Mouse (Mus musculus) mesoderm, embryonic 11.5 days (tissue): ENCODE measurements around the gene Zfpm1.

ENCODE experiments used
- DNase-seq: peaks from one replicate; pipeline ENCODE4 v3.0.0-alpha.2; 2012; ENCODE audit warnings: low read depth, low spot score

Gene Zfpm1

DNA sequence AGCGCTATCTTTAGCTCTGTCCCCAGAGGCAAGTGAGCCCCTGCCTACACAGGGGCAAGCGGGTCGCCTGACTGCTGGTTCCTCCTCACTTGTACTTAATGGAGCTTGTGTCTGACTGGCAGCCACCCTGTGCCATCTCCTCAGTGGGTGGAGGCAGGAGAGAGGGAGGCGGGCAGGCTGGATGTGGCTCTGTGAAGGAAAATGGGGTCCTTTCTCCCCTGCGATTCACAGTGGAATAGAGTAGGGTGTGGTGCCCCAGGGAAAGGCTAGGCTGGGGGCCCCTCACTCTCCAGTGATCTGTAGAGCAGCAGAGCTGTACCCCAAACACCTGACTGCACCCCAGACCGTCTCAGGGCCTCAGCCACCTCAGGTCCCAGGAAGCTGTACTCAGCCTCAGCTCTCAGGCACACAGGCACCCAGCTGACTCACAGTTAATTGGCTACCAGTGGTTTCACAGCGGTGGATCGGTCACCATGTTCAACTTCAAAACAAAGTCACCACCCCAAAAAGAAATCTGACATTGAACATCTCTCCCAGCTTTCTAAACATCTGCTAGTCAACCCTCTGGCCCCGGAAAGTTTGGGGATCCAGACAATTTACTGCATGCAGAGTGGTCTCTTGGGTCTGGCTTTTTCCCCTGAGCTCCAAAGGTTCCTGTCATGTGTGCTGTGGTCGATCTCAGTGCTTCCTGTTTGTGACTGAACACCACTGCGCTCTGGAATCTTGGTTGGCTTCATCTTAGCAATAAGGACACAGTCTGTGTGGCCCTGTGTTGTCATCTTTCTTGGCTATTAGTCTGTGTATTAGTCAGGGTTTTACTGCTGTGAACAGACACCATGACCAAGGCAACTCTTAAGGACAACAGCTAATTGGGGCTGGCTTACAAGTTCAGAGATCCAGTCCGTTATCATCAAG, 63.5 kb downstream of the Zfpm1 start:
- no peak for DNase-seq

DNA sequence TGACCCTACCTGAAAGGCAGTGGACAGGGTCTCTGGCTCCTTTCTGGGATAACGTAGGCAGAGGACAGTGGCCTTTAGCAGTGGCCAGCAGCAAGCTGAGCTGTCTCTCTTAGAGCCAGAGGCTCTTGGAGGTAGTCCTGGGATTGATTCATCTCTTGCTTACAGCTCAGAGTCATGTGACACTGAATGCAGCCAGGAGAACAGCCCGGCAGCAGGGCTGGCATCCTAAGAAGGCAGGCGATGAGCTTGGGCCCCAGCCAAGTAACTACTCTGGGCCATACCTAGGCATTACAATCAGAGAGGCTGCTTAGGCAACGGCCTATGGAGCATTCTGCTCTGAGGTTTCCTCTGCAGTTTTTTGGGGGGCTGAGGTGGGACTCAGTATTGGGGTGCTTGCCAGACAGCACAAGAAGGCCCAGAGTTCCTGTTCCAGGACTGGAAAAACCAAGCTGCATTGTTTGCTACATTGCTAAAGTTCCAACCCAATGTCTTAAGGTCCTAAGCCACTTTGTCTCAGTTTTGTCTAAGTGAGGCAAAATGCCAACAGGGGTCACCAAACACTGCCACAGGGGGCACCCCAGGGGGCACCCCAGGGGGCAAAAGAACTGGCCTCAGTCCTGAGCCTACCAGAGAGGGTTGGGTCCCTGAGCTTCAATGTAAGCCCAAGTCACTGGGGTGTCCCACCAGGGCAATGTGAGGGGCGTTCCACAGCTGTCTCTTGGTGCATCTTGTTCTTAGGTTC, 66.0 kb downstream of the Zfpm1 start:
- DNase-seq, result no peak

- no peak for DNase-seq
Measured at GRCm38 (mm10) chr8:122349357-122350297, 67.7 kb downstream of the Zfpm1 start.

DNA sequence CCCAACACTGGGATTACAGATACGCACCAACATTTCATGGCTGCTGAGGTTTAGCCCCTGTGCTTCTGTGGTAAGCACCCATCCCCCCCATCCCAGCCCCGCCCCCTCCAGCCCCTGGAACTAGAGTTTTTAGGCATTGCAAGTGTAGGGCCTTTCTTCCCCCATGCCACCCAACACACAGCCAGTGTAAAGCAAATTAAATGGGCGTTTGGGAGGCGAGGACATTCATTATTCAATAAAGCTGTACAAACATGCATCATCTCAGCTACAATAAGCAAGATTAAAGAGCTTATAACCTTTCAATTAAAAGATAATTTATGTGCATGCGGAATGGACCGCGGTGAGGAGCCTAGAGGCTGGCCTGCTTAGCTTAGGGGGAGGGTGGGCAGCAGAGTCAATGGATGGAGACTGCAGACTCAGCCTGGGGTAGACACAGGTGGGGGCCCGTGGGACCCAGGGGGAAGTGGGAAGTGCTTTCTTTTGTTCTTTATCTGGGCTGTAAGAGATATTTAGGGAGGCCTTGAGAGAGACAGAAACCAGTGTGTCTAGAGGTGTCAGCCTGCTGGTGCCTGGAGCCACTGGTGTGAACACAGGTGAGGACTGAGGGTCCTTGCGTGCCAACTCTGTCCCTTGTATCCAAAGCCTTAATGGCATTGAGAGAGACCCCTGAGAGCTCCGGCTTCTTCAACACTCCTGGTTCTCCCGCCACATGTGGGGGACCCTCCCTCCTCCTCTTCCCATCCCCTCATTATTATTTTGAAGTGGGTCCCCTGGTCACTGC, 68.6 kb downstream of the Zfpm1 start:
- no peak for DNase-seq

DNA sequence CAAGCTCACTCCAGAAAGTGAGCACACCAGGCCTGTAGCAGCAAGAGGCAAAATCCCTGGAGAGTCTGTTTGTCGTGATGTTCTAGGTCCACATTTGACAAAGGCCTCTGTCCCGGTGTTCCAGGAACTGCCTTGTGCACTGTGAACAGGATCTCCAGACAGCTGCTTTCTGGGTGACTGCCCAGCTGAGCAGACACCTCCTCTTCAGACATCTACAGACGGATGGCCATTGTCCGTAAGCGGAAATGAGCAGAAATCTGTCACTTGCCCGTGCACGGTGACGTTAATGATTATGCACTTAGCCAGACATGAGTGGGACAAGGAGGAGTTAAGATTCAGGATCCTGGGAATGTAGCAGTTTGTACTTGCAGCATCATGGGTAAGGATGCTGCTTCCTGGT, 72.2 kb downstream of the Zfpm1 start:
- DNase-seq, result no peak

DNA sequence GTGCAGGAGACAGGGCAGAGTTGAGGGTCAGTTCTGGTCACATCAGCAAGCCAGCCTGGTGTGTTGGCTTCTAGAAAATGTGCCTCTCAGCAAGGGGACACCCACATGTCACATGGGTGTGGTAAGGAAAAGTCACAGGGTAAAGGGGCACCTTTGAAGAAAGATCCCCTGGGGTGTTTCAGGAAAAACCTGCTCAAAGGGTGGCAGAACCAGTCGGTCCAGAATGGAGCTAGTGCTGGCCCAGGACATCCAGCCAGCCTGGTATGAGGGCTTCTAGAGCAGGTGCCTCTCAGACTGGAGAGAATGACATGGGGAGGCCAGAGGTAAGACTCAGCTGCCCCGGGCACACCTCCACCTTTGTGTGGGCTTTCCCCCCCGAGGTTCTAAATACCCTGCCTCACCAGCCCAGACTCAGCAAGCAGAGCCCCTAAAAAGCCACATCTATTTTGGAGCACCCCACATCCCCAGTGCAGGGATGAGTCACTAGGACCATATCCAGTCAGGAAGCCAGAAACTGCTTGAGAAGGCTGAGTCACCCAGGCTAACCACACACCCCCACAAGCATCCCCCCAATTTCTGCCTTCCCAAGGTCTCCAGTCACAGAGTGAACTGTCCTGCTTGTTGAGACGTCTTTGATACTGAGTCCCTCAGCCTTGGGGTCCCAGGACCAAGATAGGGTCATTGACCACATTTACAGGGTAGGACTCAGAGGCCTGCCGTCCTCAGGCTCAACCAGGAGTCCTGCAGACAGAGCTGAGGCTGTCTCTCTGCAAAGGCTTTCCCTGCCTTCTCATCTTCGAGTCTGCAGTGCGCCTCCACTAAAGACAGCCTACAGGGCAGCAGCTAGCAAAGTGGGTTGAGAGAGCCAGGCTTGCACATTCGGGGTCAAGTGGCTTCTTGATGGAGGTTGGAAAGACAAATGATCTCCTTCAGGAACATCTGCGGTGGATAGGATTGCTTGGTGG, 74.0 kb downstream of the Zfpm1 start:
- no peak for DNase-seq

DNA sequence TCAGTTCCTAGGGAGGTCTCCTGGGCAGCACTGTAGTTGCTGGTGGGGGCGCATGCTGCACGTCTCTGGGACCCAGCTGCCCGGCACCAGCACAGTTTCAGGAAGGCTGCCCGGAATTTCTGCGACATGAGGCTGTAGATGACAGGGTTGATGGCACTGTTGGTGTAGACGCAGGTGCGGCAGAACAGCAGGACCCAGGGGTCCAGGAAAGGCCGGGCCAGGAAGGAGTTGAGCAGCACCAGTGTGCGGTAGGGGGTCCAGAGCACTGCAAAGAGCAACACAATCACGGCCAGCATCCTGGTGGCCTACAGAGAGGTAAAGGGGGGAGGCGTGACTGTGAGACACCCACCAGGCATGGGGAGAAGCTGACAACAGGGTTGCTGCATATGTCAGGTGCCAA, 75.3 kb downstream of the Zfpm1 start:
- no peak for DNase-seq

- no peak for DNase-seq
Measured at GRCm38 (mm10) chr8:122357641-122358040, 75.7 kb downstream of the Zfpm1 start.

GRCm38 (mm10) chr8:122359111-122359775, 77.3 kb downstream of the Zfpm1 start:
- DNase-seq, result no peak

DNA sequence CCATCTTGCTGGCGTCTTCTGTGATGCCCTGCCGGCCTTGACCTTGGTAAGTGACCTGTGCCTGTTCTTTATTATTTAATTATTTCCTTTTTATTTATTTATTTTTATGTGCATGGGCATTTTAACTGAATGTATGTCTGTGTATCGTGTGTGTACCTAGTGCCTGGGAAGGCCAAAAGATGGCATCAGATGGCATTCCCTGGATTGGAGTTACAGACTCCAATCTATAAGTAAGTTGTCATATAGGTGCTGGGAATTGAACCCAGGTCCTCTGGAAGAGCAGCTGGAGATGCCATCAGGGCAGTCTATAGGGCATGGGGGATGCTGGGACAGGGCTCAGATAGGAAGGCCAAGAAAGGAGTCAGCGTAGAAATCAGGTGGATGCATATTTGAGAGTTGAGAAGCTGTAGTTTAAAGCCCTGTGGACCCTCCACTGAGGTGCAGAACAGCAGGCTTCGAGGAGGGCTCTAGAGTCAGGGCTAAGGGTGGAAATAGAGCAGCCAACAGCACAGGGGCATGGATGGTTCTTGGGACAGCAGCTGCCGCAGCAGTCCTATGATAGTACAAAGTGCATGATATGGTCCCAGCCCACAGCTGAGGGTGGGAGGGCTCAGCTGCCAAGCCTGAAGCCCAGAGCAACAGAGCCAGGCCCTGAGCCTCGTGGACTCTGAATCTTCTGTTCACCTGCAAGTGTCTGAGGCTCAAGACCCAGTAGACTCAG, 78.9 kb downstream of the Zfpm1 start, which contains the start of gene Trhr2:
Trhr2 (minus strand) TSS at position 51 of the 721 bp plus-strand sequence.
- DNase-seq, result no peak

DNA sequence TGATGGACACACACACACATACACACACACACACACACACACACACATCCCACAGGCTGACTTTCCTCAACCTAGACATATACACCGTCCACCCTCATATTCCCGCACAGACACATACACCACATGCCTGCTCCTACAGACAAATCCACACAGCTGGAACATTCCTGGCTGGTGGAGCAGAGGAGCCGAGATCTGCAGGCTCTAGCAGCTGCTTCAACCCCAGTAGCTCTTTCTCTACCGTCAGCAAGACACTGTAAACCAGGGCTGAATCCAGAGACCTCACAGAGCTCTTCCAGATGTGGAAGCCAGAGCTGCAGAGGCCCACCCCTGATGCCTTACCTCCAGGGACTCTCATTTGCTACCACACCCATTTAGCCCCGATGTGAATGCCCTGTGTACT, 80.3 kb downstream of the Zfpm1 start:
- peak; percentile 39 for DNase-seq

- DNase-seq, result no peak
Measured at GRCm38 (mm10) chr8:122362967-122363366, 81.0 kb downstream of the Zfpm1 start.

- no peak for DNase-seq
Measured at GRCm38 (mm10) chr8:122368494-122368893, 86.6 kb downstream of the Zfpm1 start.

DNA sequence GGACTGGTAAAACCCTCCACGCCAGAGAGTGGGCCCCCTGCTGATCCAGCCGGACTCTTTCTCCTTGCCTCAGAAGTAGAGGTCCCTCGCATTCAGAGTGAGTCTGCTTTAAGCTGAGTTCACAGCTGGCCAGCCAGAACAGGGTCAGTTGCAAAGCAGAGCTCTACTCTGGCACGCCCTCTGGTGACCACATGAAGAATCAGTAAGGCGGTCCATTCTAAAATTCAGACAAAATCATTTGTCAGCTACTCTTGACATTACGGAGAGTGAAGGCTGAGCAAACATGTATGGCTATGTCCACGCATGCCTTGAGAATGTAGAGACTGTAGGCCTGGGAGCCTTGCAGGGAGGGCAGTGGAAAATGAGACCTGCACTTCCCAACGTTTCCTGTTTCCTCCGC, 87.7 kb downstream of the Zfpm1 start:
- DNase-seq, result peak; percentile 80

DNA sequence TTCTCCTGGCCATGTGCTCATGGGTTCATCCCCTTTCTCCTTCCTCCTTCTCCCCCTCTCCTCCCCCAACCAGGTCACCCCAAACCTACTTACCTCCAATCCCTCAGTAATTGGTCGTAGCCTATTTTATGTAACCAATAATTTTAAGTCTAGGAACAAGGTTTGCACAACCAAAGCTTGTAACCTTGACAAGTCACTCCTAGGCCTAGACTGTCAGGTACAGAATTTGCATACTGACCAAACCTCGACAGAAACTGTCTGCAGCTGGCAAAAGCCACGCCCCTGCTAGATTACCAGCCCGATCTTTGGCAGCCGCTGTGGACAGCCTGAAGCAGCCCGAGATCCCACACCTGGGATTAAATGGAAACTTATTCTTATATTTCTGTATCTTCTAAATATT, 89.8 kb downstream of the Zfpm1 start:
- DNase-seq, result no peak

GRCm38 (mm10) chr8:122375320-122375719, 93.4 kb downstream of the Zfpm1 start:
- no peak for DNase-seq

GRCm38 (mm10) chr8:122375751-122376364, 93.9 kb downstream of the Zfpm1 start:
- no peak for DNase-seq
